Mouse (Mus musculus): ENCODE measurements around the gene Sgk1.

- no peak for TF ChIP-seq CTCF (IDR thresholded peaks at IDR 0.05; ENCODE audit: extremely low read depth, insufficient read depth, low read length)
- TF ChIP-seq POLR2A (IDR thresholded peaks at IDR 0.05; ENCODE audit: extremely low read depth, insufficient read depth, low read length), result no peak
Measured at GRCm38 (mm10) chr10:21908686-21909085, 26.7 kb downstream of the Sgk1 start.

All from cortical plate, adult 2 months (tissue).